Mouse (Mus musculus) T-cell, adult 2 months (primary cell): Measurements from ENCODE around the gene St6galnac6.

Experiments used
- DNase-seq: peaks from one replicate; pipeline ENCODE4 v3.0.0; 2022; ENCODE audit warnings: low spot score

St6galnac6 gene

GRCm38 (mm10) chr2:32640550-32641051, 41.1 kb downstream of the St6galnac6 start:
- no peak for DNase-seq

GRCm38 (mm10) chr2:32641810-32642209, 42.3 kb downstream of the St6galnac6 start:
- DNase-seq, result no peak

- no peak for DNase-seq
Measured at GRCm38 (mm10) chr2:32642813-32643212, 43.3 kb downstream of the St6galnac6 start.

GRCm38 (mm10) chr2:32644083-32644482, 44.6 kb downstream of the St6galnac6 start:
- DNase-seq, result no peak

- DNase-seq, result no peak
Measured at GRCm38 (mm10) chr2:32644799-32645475, 45.4 kb downstream of the St6galnac6 start.

- DNase-seq, result no peak
Measured at GRCm38 (mm10) chr2:32645647-32646046, 46.1 kb downstream of the St6galnac6 start.

- DNase-seq, result peak; percentile 14
Measured at GRCm38 (mm10) chr2:32646379-32647056, 47.0 kb downstream of the St6galnac6 start, which contains the start of gene Eng. TSS of gene Eng (plus strand) at chr2:32646595.

GRCm38 (mm10) chr2:32647366-32647765, 47.9 kb downstream of the St6galnac6 start:
- DNase-seq, result no peak

- no peak for DNase-seq
Measured at GRCm38 (mm10) chr2:32653764-32654163, 54.3 kb downstream of the St6galnac6 start.

- DNase-seq, result no peak
Measured at GRCm38 (mm10) chr2:32654743-32655393, 55.4 kb downstream of the St6galnac6 start.

- DNase-seq, result no peak
Measured at GRCm38 (mm10) chr2:32655394-32655744, 55.9 kb downstream of the St6galnac6 start.

GRCm38 (mm10) chr2:32655826-32656225, 56.3 kb downstream of the St6galnac6 start:
- DNase-seq, result no peak

- no peak for DNase-seq
Measured at GRCm38 (mm10) chr2:32658873-32659272, 59.4 kb downstream of the St6galnac6 start.

GRCm38 (mm10) chr2:32661509-32662107, 62.1 kb downstream of the St6galnac6 start:
- no peak for DNase-seq

- DNase-seq, result no peak
Measured at GRCm38 (mm10) chr2:32662291-32662690, 62.8 kb downstream of the St6galnac6 start.

GRCm38 (mm10) chr2:32665345-32665744, 65.8 kb downstream of the St6galnac6 start:
- no peak for DNase-seq

GRCm38 (mm10) chr2:32665853-32666252, 66.3 kb downstream of the St6galnac6 start:
- no peak for DNase-seq

GRCm38 (mm10) chr2:32667775-32668174, 68.3 kb downstream of the St6galnac6 start:
- DNase-seq, result no peak

GRCm38 (mm10) chr2:32668176-32668575, 68.7 kb downstream of the St6galnac6 start:
- DNase-seq, result no peak

- no peak for DNase-seq
Measured at GRCm38 (mm10) chr2:32669876-32670275, 70.4 kb downstream of the St6galnac6 start.
